Mouse (Mus musculus) midbrain, embryonic 16.5 days (tissue): ENCODE measurements around the gene Errfi1. TPM values are rescaled to one million over a fixed set of nuclear protein-coding genes. Genes with fewer than 3 reads are reported as not detected.

ENCODE experiments used
- ATAC-seq: fragments of 200-750 bp; cut with Nextera tagmentation; 2 replicates; pipeline ENCODE4 v1.8.0; 2017; ENCODE audit warnings: moderate TSS enrichment
- H3K27ac ChIP-seq: fragments of 300-500 bp; sonication (generic); 2 replicates; pipeline ENCODE4 v1.5.1; 2014; ENCODE audit warnings: mild to moderate bottlenecking, low read length, mixed read lengths
- H3K27me3 ChIP-seq: fragments of 300-500 bp; sonication (generic); 2 replicates; pipeline ENCODE4 v1.6.1; 2014; ENCODE audit warnings: low read depth, low read length, mixed read lengths; ENCODE audit not compliant: control insufficient read depth, insufficient read depth
- H3K36me3 ChIP-seq: fragments of 300-500 bp; sonication (generic); 2 replicates; pipeline ENCODE4 v1.6.1; 2014; ENCODE audit warnings: mild to moderate bottlenecking, low read length, moderate library complexity, mixed read lengths; ENCODE audit not compliant: control insufficient read depth, insufficient read depth
- H3K4me1 ChIP-seq: fragments of 300-500 bp; sonication (generic); 2 replicates; pipeline ENCODE4 v1.6.1; 2014; ENCODE audit warnings: mild to moderate bottlenecking, low read length, mixed read lengths; ENCODE audit not compliant: control insufficient read depth, insufficient read depth
- H3K4me2 ChIP-seq: fragments of 300-500 bp; sonication (generic); 2 replicates; pipeline ENCODE4 v1.6.1; 2014; ENCODE audit warnings: mild to moderate bottlenecking, low read length, mixed read lengths
- H3K4me3 ChIP-seq: fragments of 300-500 bp; sonication (generic); 2 replicates; pipeline ENCODE4 v1.5.1; 2014; ENCODE audit warnings: low read depth, mild to moderate bottlenecking, low read length, moderate library complexity, mixed read lengths
- H3K9ac ChIP-seq: fragments of 300-500 bp; sonication (generic); 2 replicates; pipeline ENCODE4 v1.6.1; 2014; ENCODE audit warnings: low read depth, low read length, mixed read lengths
- H3K9me3 ChIP-seq: fragments of 300-500 bp; sonication (generic); replicated peaks from 2 replicates; pipeline ENCODE4 v1.6.1; 2014; ENCODE audit warnings: mild to moderate bottlenecking, low read length, mixed read lengths; ENCODE audit not compliant: control insufficient read depth, poor library complexity, severe bottlenecking
- WGBS: fragments of 180-500 bp; shearing (Covaris S2); extraction: QIAGEN DNeasy Blood & Tissue Kit; methylation state at CpG from one replicate; pipeline ENCODE4 v1.1.7; 2014; 5-methylcytosine and 5-hydroxymethylcytosine counted together
- polyA plus RNA-seq: library from polyadenylated mRNA; unstranded; fragments of >200 nt; fragmentation: Nextera tagmentation; extraction: Ambion mirVana; gene quantifications from 2 replicates; pipeline ENCODE4 v1.2.1, GENCODE M21; 2015

Errfi1 gene
- polyA plus RNA-seq, 1 experiment from 2014 or later: 22.7 TPM

DNA sequence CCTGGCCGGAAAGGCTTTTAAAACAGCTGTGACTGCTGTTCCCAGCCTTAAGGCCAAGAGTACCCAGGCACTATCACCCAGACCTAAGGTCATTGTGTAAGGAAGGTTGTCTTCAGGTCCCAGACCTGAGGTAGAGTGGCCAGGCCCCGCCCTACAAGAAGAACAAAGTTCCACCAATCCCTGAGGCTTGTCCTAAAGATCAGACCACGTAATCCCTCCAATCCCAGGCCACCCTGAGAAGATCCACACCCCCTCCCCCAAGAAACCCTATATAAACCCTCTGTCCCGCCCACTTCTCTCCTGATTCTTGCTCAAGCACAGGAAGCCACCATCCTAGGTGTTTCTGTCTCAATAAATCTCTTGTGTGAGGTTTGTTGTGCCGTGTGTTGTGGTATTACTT, 26.6 kb downstream of the Errfi1 start:
- Histone ChIP-seq H3K36me3 (no peaks in the 10 kb centered on the region), H3K27ac (no peak overlapping the region), H3K4me1 (no peaks in the 10 kb centered on the region), H3K4me2 (no peak overlapping the region), H3K4me3 (no peak overlapping the region), H3K27me3 (no peaks in the 10 kb centered on the region), H3K9me3 (peaks cover 21% of the 10 kb centered on the region), H3K9ac (no peak overlapping the region)
- no peak for ATAC-seq
- WGBS: 92% methylated on average over 5 of the region's 5 CpGs

DNA sequence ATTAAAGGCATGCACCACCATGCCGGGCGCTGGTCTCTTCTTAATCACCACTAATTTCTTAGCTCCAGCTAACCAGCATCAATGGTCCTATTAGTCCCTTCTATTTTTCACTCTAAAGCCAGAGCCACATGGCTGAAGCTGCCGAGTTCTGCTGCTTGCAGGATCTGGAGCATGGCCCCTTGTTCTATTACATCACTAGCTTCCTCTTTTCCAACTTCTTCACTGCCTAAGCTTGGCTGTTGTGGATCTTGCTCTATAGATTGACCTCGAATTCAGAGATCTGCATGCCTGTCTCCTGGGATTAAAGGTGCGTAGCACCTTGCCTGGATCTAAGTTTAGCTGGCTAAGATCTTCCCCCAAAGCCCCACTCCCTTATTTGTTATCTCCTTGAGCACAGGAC, 28.9 kb downstream of the Errfi1 start:
- 91% methylated on average over 5 of the region's 5 CpGs for WGBS
- Histone ChIP-seq H3K4me3 (no peak overlapping the region), H3K27ac (no peak overlapping the region), H3K4me1 (no peaks in the 10 kb centered on the region), H3K27me3 (no peaks in the 10 kb centered on the region), H3K9ac (no peak overlapping the region), H3K36me3 (no peaks in the 10 kb centered on the region), H3K9me3 (peaks cover 21% of the 10 kb centered on the region), H3K4me2 (no peak overlapping the region)
- ATAC-seq: no peak

- no peak overlapping the region for H3K9ac ChIP-seq
- H3K4me1 ChIP-seq: no peaks in the 10 kb centered on the region
- H3K4me3 ChIP-seq: no peak overlapping the region
- H3K4me2 ChIP-seq: no peak overlapping the region
- no peaks in the 10 kb centered on the region for H3K9me3 ChIP-seq
- no peaks in the 10 kb centered on the region for H3K27me3 ChIP-seq
- no peaks in the 10 kb centered on the region for H3K36me3 ChIP-seq
- ATAC-seq: no peak
- no peak overlapping the region for H3K27ac ChIP-seq
- WGBS: 84% methylated on average over 5 of the region's 5 CpGs
Measured at GRCm38 (mm10) chr4:150887903-150888302, 34.2 kb downstream of the Errfi1 start.

DNA sequence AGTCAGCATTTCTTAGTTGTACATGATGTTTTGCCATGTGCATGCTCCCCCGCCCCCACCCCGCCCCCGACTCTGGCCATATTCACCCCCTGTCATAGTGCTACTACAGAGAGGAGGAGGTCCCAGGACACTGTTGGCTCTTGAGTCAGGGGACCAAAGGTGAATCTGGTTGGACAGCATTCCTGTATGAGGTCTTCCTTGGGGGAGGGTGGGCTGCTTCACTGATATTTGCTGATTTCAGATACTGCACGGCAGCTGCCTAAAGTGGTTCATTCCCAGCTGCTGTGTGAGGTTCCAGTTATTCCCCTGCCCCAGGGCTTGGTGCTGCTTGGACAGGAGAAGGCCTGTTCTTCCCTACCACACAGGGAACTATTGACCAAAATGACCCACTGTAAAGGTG, 34.8 kb downstream of the Errfi1 start:
- H3K27ac ChIP-seq: no peak overlapping the region
- no peak overlapping the region for H3K4me3 ChIP-seq
- H3K4me1 ChIP-seq: no peaks in the 10 kb centered on the region
- H3K4me2 ChIP-seq: no peak overlapping the region
- ATAC-seq: no peak
- 89% methylated on average over 4 of the region's 4 CpGs for WGBS
- H3K9me3 ChIP-seq: no peaks in the 10 kb centered on the region
- no peaks in the 10 kb centered on the region for H3K36me3 ChIP-seq
- no peak overlapping the region for H3K9ac ChIP-seq
- H3K27me3 ChIP-seq: no peaks in the 10 kb centered on the region

GRCm38 (mm10) chr4:150889273-150889954, 35.7 kb downstream of the Errfi1 start:
- no peak overlapping the region for H3K27ac ChIP-seq
- no peak overlapping the region for H3K4me3 ChIP-seq
- H3K36me3 ChIP-seq: no peaks in the 10 kb centered on the region
- no peak for ATAC-seq
- H3K9ac ChIP-seq: no peak overlapping the region
- no peaks in the 10 kb centered on the region for H3K4me1 ChIP-seq
- no peaks in the 10 kb centered on the region for H3K27me3 ChIP-seq
- H3K9me3 ChIP-seq: no peaks in the 10 kb centered on the region
- H3K4me2 ChIP-seq: no peak overlapping the region
- WGBS: 46% methylated on average over 20 of the region's 20 CpGs

DNA sequence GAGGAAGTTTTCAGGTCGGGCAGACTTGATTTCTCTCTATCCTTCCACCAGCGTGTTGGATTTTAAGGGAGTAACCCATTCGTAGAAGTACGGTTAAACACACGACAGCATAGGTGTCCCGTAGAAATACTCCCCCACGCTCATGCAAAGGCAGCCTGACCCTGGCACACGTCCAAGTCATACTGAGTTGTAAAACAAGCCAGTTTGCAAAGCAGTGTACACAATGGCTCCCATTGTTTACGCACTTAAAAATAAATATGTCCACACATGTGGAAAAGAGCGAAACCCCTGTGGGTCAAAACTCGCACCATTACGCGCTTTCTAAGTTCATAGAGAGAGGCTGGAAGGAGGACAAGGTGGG, 36.2 kb downstream of the Errfi1 start:
- 60% methylated on average over 13 of the region's 13 CpGs for WGBS
- no peak overlapping the region for H3K9ac ChIP-seq
- H3K27me3 ChIP-seq: no peaks in the 10 kb centered on the region
- no peak overlapping the region for H3K27ac ChIP-seq
- H3K9me3 ChIP-seq: no peaks in the 10 kb centered on the region
- no peak overlapping the region for H3K4me2 ChIP-seq
- H3K4me1 ChIP-seq: no peaks in the 10 kb centered on the region
- no peaks in the 10 kb centered on the region for H3K36me3 ChIP-seq
- ATAC-seq: no peak
- no peak overlapping the region for H3K4me3 ChIP-seq

GRCm38 (mm10) chr4:150891308-150891707, 37.6 kb downstream of the Errfi1 start:
- Histone ChIP-seq H3K36me3 (0 out of 2 replicates have a peak, but pooled peaks cover 4% of the 10 kb centered on the region), H3K9ac (no peak overlapping the region), H3K9me3 (no peaks in the 10 kb centered on the region), H3K27me3 (no peaks in the 10 kb centered on the region), H3K4me1 (no peaks in the 10 kb centered on the region), H3K4me2 (no peak overlapping the region), H3K27ac (no peak overlapping the region), H3K4me3 (no peak overlapping the region)
- ATAC-seq: no peak
- 84% methylated on average over 5 of the region's 5 CpGs for WGBS

GRCm38 (mm10) chr4:150894718-150895501, 41.2 kb downstream of the Errfi1 start:
- no peak for ATAC-seq

DNA sequence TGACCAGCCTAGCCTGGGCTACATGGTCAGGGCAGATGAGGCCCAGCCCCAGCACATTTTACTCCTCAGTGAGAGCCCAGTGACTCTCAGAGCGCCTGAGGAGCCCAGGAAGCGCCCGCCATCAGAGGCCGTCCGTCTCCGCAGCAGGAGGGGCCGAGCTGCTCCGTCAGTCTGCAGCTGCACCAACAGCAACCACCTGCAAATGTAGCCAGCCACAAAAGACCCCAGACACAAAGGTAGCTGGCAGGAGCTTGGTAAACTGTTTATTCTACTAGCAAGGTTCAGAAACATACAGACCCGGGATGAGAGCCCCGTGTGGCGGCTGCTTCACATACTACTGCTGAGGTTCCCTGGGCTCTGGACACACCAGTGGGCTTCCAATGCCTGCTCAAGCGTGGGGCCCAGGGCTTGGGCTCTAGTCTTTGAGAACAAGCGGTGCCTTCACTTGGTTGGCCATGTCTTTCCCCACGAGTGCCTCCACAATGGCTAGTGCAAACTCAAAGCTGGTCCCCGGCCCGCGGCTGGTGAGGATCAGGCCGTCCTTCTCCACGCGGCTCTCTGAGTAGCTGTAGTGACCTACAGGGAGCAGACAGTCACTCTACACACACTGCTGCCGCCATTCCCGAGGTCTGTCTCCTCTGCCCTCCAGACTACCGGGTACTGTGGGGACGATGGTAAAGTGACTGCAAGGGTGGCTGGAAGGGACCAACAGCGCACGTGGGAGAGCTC, 43.3 kb downstream of the Errfi1 start:
- Histone ChIP-seq H3K9ac (no peak overlapping the region), H3K27me3 (no peaks in the 10 kb centered on the region), H3K27ac (no peak overlapping the region), H3K36me3 (peaks cover 34% of the 10 kb centered on the region), H3K4me3 (no peak overlapping the region), H3K9me3 (no peaks in the 10 kb centered on the region), H3K4me2 (no peak overlapping the region), H3K4me1 (no peaks in the 10 kb centered on the region; the same call in 1 of the 2 replicates)
- ATAC-seq: no peak
- 94% methylated on average over 26 of the region's 26 CpGs for WGBS

More at GRCm38 (mm10) chr4:150894718-150895501, 41.2 kb downstream of the Errfi1 start:
- H3K9ac ChIP-seq: no peak overlapping the region
- H3K4me1 ChIP-seq: no peaks in the 10 kb centered on the region; the same call in 1 of the 2 replicates
- no peak overlapping the region for H3K27ac ChIP-seq
- peaks cover 23% of the 10 kb centered on the region; the same call in 1 of the 2 replicates for H3K36me3 ChIP-seq
- 77% methylated on average over 8 of the region's 8 CpGs for WGBS
- H3K4me2 ChIP-seq: no peak overlapping the region
- no peak overlapping the region for H3K4me3 ChIP-seq
- no peaks in the 10 kb centered on the region for H3K9me3 ChIP-seq
- no peaks in the 10 kb centered on the region for H3K27me3 ChIP-seq
